Mouse (Mus musculus) myocyte (in vitro differentiated cells): ENCODE results near the gene Rbm18.

Experiments used
- E2F4 ChIP-seq: IDR thresholded peaks from one replicate; pipeline ENCODE4 v1.6.1; 2011; ENCODE audit warnings: mild to moderate bottlenecking, control low read depth, moderate library complexity; ENCODE audit not compliant: insufficient read depth
- MYOG ChIP-seq, 3 experiments: IDR thresholded peaks; one replicate each; pipeline ENCODE4 v1.6.1; 2011; ENCODE audit warnings: control low read depth in 2 of 3, low read depth in 2 of 3, mild to moderate bottlenecking in 2 of 3; ENCODE audit not compliant: insufficient read length in 2 of 3, control insufficient read depth in 1 of 3, insufficient read depth in 1 of 3
- POLR2A ChIP-seq: IDR thresholded peaks from one replicate; pipeline ENCODE4 v1.6.1; 2011; ENCODE audit warnings: low read depth, mild to moderate bottlenecking, control low read depth, moderate library complexity; ENCODE audit not compliant: insufficient read length
- REST ChIP-seq: IDR thresholded peaks from one replicate; pipeline ENCODE4 v1.6.1; 2011; ENCODE audit warnings: mild to moderate bottlenecking, control low read depth, moderate library complexity; ENCODE audit not compliant: insufficient read depth, insufficient read length
- SRF ChIP-seq: IDR thresholded peaks from one replicate; pipeline ENCODE4 v1.6.1; 2011; ENCODE audit warnings: low read depth; ENCODE audit not compliant: control insufficient read depth, insufficient read length
- USF1 ChIP-seq: IDR thresholded peaks from one replicate; pipeline ENCODE4 v1.6.1; 2011; ENCODE audit warnings: low read depth, mild to moderate bottlenecking, control low read depth, moderate library complexity

GRCm38 (mm10) chr2:36183278-36183677 is 46.7 kb upstream of the Rbm18 start:
- no peak for TF ChIP-seq POLR2A
- TF ChIP-seq MYOG (IDR thresholded peaks at IDR 0.05; ENCODE audit: control insufficient read depth in 1 of 3, insufficient read depth in 1 of 3, insufficient read length in 2 of 3, low read depth in 2 of 3): no peak
- TF ChIP-seq REST: no peak
- TF ChIP-seq SRF: no peak
- TF ChIP-seq USF1: no peak
- no peak for TF ChIP-seq E2F4
